In genomic region chr1:133409786-133410185, GRCm38 (mm10) we compare ENCODE assay signal across 24 mouse cellular contexts. TPM values are rescaled to one million over a fixed set of nuclear protein-coding genes. Genes with fewer than 3 reads are reported as not detected.
A peak's percentile ranks its signal among the peaks of the same experiment; 100 is the strongest.
DNase-seq lines count a peak whose midpoint lies in the region; ATAC-seq lines count a peak whose summit lies in the region.
"Had no signal": no experiment of that assay in that cellular context is flagged by ENCODE, and none has a peak within 500 bp of the region (broad histone marks: within the 10 kb centered on the region; RNA-seq: fewer than 3 reads in every experiment).

No protein-coding gene starts in this region.

- H3K4me1 ChIP-seq in hindbrain, embryonic 10.5 days (replicated peaks) = peaks cover 91% of the 10 kb centered on the region
- H3K4me1 ChIP-seq in hindbrain, embryonic 16.5 days (ENCODE audit: control insufficient read depth, insufficient read depth, low read depth, low read length) = peaks cover 3% of the 10 kb centered on the region; the same call in 1 of the 2 replicates
- peaks cover 63% of the 10 kb centered on the region for H3K4me1 ChIP-seq in kidney, embryonic 16.5 days (ENCODE audit: insufficient read depth, low read length)
- peaks cover 50% of the 10 kb centered on the region for H3K4me1 ChIP-seq in midbrain, embryonic 12.5 days
- H3K4me1 ChIP-seq in midbrain, embryonic 15.5 days = peaks cover 11% of the 10 kb centered on the region; the same call in 1 of the 2 replicates

- no peaks in the 10 kb centered on the region for H3K9me3 ChIP-seq in hindbrain, embryonic 10.5 days
- H3K9me3 ChIP-seq in hindbrain, embryonic 16.5 days (ENCODE audit: control insufficient read depth, low read length) = no peaks in the 10 kb centered on the region
- H3K9me3 ChIP-seq in kidney, embryonic 16.5 days (ENCODE audit: low read length) = no peaks in the 10 kb centered on the region
- no peaks in the 10 kb centered on the region for H3K9me3 ChIP-seq in midbrain, embryonic 12.5 days
- no peaks in the 10 kb centered on the region for H3K9me3 ChIP-seq in midbrain, embryonic 15.5 days
- H3K9me3 ChIP-seq: embryonic facial prominence, embryonic 12.5 days; forebrain, embryonic 15.5 days; heart, embryonic 12.5 days; liver, embryonic 12.5 days had no signal

- peak overlapping the region; percentile 90 for H3K27ac ChIP-seq in hindbrain, embryonic 10.5 days
- no peak overlapping the region for H3K27ac ChIP-seq in hindbrain, embryonic 16.5 days (ENCODE audit: low read depth, low read length)
- no peak overlapping the region for H3K27ac ChIP-seq in kidney, embryonic 16.5 days (ENCODE audit: low read length)
- 0 out of 2 replicates have a peak overlapping the region, but pooled peaks have one; percentile 25 for H3K27ac ChIP-seq in midbrain, embryonic 12.5 days (replicated peaks)
- H3K27ac ChIP-seq in midbrain, embryonic 15.5 days = no peak overlapping the region
- H3K27ac ChIP-seq: embryonic facial prominence, embryonic 12.5 days; forebrain, embryonic 15.5 days; gastrocnemius, adult 2 months; liver, embryonic 12.5 days; macrophage had no signal

- 52% methylated on average over 9 of the region's 9 CpGs for WGBS in hindbrain, embryonic 10.5 days
- 63% methylated on average over 9 of the region's 9 CpGs for WGBS in hindbrain, embryonic 16.5 days
- WGBS in kidney, embryonic 16.5 days = 61% methylated on average over 9 of the region's 9 CpGs
- WGBS in midbrain, embryonic 12.5 days = 63% methylated on average over 9 of the region's 9 CpGs
- WGBS in midbrain, embryonic 15.5 days = 73% methylated on average over 9 of the region's 9 CpGs

- no peak for ATAC-seq in hindbrain, embryonic 16.5 days
- no peak for ATAC-seq in kidney, embryonic 16.5 days (ENCODE audit: low FRiP score, low TSS enrichment)
- ATAC-seq in midbrain, embryonic 12.5 days (ENCODE audit: low FRiP score, low read depth) = no peak
- no peak for ATAC-seq in midbrain, embryonic 15.5 days (replicated peaks)
- ATAC-seq: forebrain, embryonic 15.5 days; intestine, embryonic 16.5 days; liver, embryonic 12.5 days; liver, postnatal 0 days; Patski had no signal

- no peak overlapping the region for H3K9ac ChIP-seq in hindbrain, embryonic 16.5 days (ENCODE audit: low read depth, low read length)
- H3K9ac ChIP-seq in kidney, embryonic 16.5 days (replicated peaks; ENCODE audit: low read length) = no peak overlapping the region
- peak overlapping the region; percentile 11; the same call in 1 of the 2 replicates for H3K9ac ChIP-seq in midbrain, embryonic 12.5 days (replicated peaks)
- H3K9ac ChIP-seq in midbrain, embryonic 15.5 days = no peak overlapping the region
- H3K9ac ChIP-seq: embryonic facial prominence, embryonic 12.5 days; forebrain, embryonic 15.5 days; heart, embryonic 12.5 days; liver, embryonic 12.5 days; liver, postnatal 0 days had no signal

- H3K36me3 ChIP-seq in hindbrain, embryonic 10.5 days = peaks cover 21% of the 10 kb centered on the region
- no peaks in the 10 kb centered on the region for H3K36me3 ChIP-seq in hindbrain, embryonic 16.5 days (ENCODE audit: control insufficient read depth, insufficient read depth, low read length)
- H3K36me3 ChIP-seq in kidney, embryonic 16.5 days (ENCODE audit: insufficient read depth, low read length) = 0 out of 2 replicates have a peak, but pooled peaks cover 3% of the 10 kb centered on the region
- peaks cover 9% of the 10 kb centered on the region; the same call in 1 of the 2 replicates for H3K36me3 ChIP-seq in midbrain, embryonic 12.5 days
- H3K36me3 ChIP-seq in midbrain, embryonic 15.5 days (replicated peaks) = no peaks in the 10 kb centered on the region
- H3K36me3 ChIP-seq: embryonic facial prominence, embryonic 12.5 days; forebrain, embryonic 15.5 days; heart, embryonic 12.5 days had no signal

- no peaks in the 10 kb centered on the region for H3K27me3 ChIP-seq in hindbrain, embryonic 10.5 days (ENCODE audit: insufficient read depth, poor library complexity, severe bottlenecking)
- H3K27me3 ChIP-seq in hindbrain, embryonic 16.5 days (replicated peaks; ENCODE audit: control insufficient read depth, insufficient read depth, low read length) = no peaks in the 10 kb centered on the region
- no peaks in the 10 kb centered on the region for H3K27me3 ChIP-seq in kidney, embryonic 16.5 days (ENCODE audit: insufficient read depth, low read length)
- no peaks in the 10 kb centered on the region for H3K27me3 ChIP-seq in midbrain, embryonic 12.5 days
- no peaks in the 10 kb centered on the region for H3K27me3 ChIP-seq in midbrain, embryonic 15.5 days (replicated peaks)
- H3K27me3 ChIP-seq: embryonic facial prominence, embryonic 12.5 days; forebrain, embryonic 15.5 days; liver, embryonic 12.5 days; Patski had no signal

- no peak overlapping the region for H3K4me2 ChIP-seq in hindbrain, embryonic 16.5 days (ENCODE audit: low read length)
- no peak overlapping the region for H3K4me2 ChIP-seq in kidney, embryonic 16.5 days (replicated peaks; ENCODE audit: low read depth, low read length)
- H3K4me2 ChIP-seq in midbrain, embryonic 12.5 days (replicated peaks) = no peak overlapping the region
- no peak overlapping the region for H3K4me2 ChIP-seq in midbrain, embryonic 15.5 days
- H3K4me2 ChIP-seq: embryonic facial prominence, embryonic 12.5 days; forebrain, embryonic 15.5 days; heart, embryonic 12.5 days had no signal

- peak overlapping the region; percentile 41 for H3K4me3 ChIP-seq in hindbrain, embryonic 10.5 days
- H3K4me3 ChIP-seq in hindbrain, embryonic 16.5 days (ENCODE audit: low read length) = no peak overlapping the region
- no peak overlapping the region for H3K4me3 ChIP-seq in kidney, embryonic 16.5 days (ENCODE audit: low read length)
- H3K4me3 ChIP-seq in midbrain, embryonic 12.5 days = no peak overlapping the region
- H3K4me3 ChIP-seq in midbrain, embryonic 15.5 days = no peak overlapping the region
- H3K4me3 ChIP-seq: embryonic facial prominence, embryonic 12.5 days; forebrain, embryonic 15.5 days; gastrocnemius, adult 2 months; heart, embryonic 12.5 days; liver, embryonic 12.5 days had no signal

- DNase-seq in hindbrain, embryonic 10.5 days (ENCODE audit: low spot score) = peak; percentile 14
- DNase-seq in kidney, postnatal 10 days = peak; percentile 36
- DNase-seq in yolk sac, embryonic 10.5 days (ENCODE audit: low spot score) = peak; percentile 73
- DNase-seq: adrenal gland, postnatal 10 days; cerebellum, adult 11 months; cerebellum, adult 9-10 months; cerebellum, postnatal 36 days; gastrocnemius, postnatal 36 days; liver, postnatal 0 days; right cerebral cortex, postnatal 25 days; thymus, adult 2 months; thymus, postnatal 36 days had no signal

RNA-seq across cellular contexts. Expression of gene Sox13, which starts 14.4 kb away (rescaled TPM):
- polyA plus RNA-seq in hindbrain, embryonic 10.5 days (2016; fragmentation: Nextera tagmentation; extraction: Ambion mirVana) = 28.3 and 28.4 TPM in 2 replicates
- 2.9 and 5.1 TPM in 2 replicates for polyA plus RNA-seq in hindbrain, embryonic 16.5 days (2015; fragmentation: Nextera tagmentation; extraction: Ambion mirVana)
- polyA plus RNA-seq in kidney, embryonic 16.5 days (2015; fragmentation: Nextera tagmentation; extraction: Ambion mirVana) = 11.5 and 12.8 TPM in 2 replicates
- polyA plus RNA-seq in midbrain, embryonic 12.5 days (2016; fragmentation: Nextera tagmentation; extraction: Ambion mirVana) = 31.0 and 33.6 TPM in 2 replicates
- polyA plus RNA-seq in midbrain, embryonic 15.5 days (2015; fragmentation: Nextera tagmentation; extraction: Ambion mirVana) = 6.5 and 7.4 TPM in 2 replicates

RNA-seq across cellular contexts. Expression of gene Etnk2, which starts 46.4 kb away (rescaled TPM):
- polyA plus RNA-seq in hindbrain, embryonic 10.5 days (2016; fragmentation: Nextera tagmentation; extraction: Ambion mirVana) = 2.9 and 4.1 TPM in 2 replicates
- 25.7 and 29.5 TPM in 2 replicates for polyA plus RNA-seq in hindbrain, embryonic 16.5 days (2015; fragmentation: Nextera tagmentation; extraction: Ambion mirVana)
- polyA plus RNA-seq in kidney, embryonic 16.5 days (2015; fragmentation: Nextera tagmentation; extraction: Ambion mirVana) = 3.9 and 4.9 TPM in 2 replicates
- polyA plus RNA-seq in midbrain, embryonic 12.5 days (2016; fragmentation: Nextera tagmentation; extraction: Ambion mirVana) = 3.8 and 3.9 TPM in 2 replicates
- 20.0 and 21.9 TPM in 2 replicates for polyA plus RNA-seq in midbrain, embryonic 15.5 days (2015; fragmentation: Nextera tagmentation; extraction: Ambion mirVana)
- polyA plus RNA-seq: macrophage had no signal

RNA-seq across cellular contexts. Expression of gene Ren1, which starts 59.5 kb away (rescaled TPM):
- polyA plus RNA-seq in hindbrain, embryonic 10.5 days (2016; fragmentation: Nextera tagmentation; extraction: Ambion mirVana) = 0.22 and 0.37 TPM in 2 replicates
- polyA plus RNA-seq in hindbrain, embryonic 16.5 days (2015; fragmentation: Nextera tagmentation; extraction: Ambion mirVana) = 6.6 and 7.8 TPM in 2 replicates
- 412 and 490 TPM in 2 replicates for polyA plus RNA-seq in kidney, embryonic 16.5 days (2015; fragmentation: Nextera tagmentation; extraction: Ambion mirVana)
- polyA plus RNA-seq in midbrain, embryonic 12.5 days (2016; fragmentation: Nextera tagmentation; extraction: Ambion mirVana) = not detected in 2 replicates
- polyA plus RNA-seq in midbrain, embryonic 15.5 days (2015; fragmentation: Nextera tagmentation; extraction: Ambion mirVana) = 0.18 TPM in 1 of 2 replicates, not detected in the other
- polyA plus RNA-seq: forebrain, embryonic 15.5 days; macrophage; Patski had no signal

Comparison
In these comparisons a context has a peak if more than half of its experiments do, and no peak if none do; other contexts are left out.
1. H3K27ac ChIP-seq: peak in hindbrain, embryonic 10.5 days (single experiment) and midbrain, embryonic 12.5 days (single experiment); none in hindbrain, embryonic 16.5 days (single experiment), kidney, embryonic 16.5 days (single experiment) and midbrain, embryonic 15.5 days (single experiment).
2. DNase-seq: peak in every context shown above with its lines; median percentile 73 in yolk sac, embryonic 10.5 days; 36 in kidney, postnatal 10 days; 14 in hindbrain, embryonic 10.5 days.
3. RNA of gene Ren1, which starts 59.5 kb away (polyA plus RNA-seq): 412 to 490 TPM in kidney, embryonic 16.5 days; 6.6 to 7.8 TPM in hindbrain, embryonic 16.5 days, 0.22 to 0.37 TPM in hindbrain, embryonic 10.5 days, not detected in midbrain, embryonic 12.5 days and 0.18 TPM in midbrain, embryonic 15.5 days; every median in the first group is over 10 times any median in the second.